In the genomic region with DNA sequence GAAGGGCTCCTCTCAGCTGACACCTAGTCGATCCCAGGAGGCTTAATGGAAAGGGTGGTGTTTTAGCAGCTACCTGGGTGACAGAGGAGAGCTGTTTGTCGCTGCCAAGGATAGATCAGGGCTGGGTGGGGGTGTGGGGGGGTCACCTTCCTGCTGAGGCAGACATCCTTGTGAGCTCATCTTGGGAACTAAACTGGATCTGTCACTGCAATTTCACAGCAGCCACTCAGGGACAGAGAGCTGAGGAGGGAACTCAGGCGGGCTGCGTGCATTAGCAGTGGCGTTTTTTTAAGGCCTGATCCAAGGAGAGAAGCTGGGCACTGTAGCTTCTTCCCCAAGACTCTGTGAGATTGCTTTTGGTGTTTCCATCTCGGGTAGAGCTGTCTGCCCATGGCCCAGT, we compare ENCODE assay signal across 16 mouse cellular contexts.
"Had no signal": no experiment of that assay in that cellular context is flagged by ENCODE, and none has a peak within 500 bp of the region (broad histone marks: within the 10 kb centered on the region; RNA-seq: fewer than 3 reads in every experiment).

No protein-coding gene starts in this region.

- H3K9me3 ChIP-seq: intestine, embryonic 15.5 days; kidney, embryonic 15.5 days; liver, embryonic 13.5 days; stomach, embryonic 15.5 days had no signal

- H3K36me3 ChIP-seq: intestine, embryonic 15.5 days; kidney, embryonic 15.5 days; liver, embryonic 13.5 days; stomach, embryonic 15.5 days had no signal

- H3K4me3 ChIP-seq: intestine, embryonic 15.5 days; kidney, embryonic 15.5 days; left cerebral cortex, adult 2 months; liver, embryonic 13.5 days; stomach, embryonic 15.5 days had no signal

- H3K27me3 ChIP-seq: intestine, embryonic 15.5 days; kidney, embryonic 15.5 days; liver, embryonic 13.5 days; stomach, embryonic 15.5 days had no signal

- H3K4me2 ChIP-seq: intestine, embryonic 15.5 days; kidney, embryonic 15.5 days; liver, embryonic 13.5 days; stomach, embryonic 15.5 days had no signal

- ATAC-seq: intestine, embryonic 15.5 days had no signal

- H3K9ac ChIP-seq: intestine, embryonic 15.5 days; kidney, embryonic 15.5 days; liver, embryonic 13.5 days; stomach, embryonic 15.5 days had no signal

- H3K4me1 ChIP-seq: intestine, embryonic 15.5 days; liver, embryonic 13.5 days; stomach, embryonic 15.5 days had no signal

- DNase-seq: kidney, adult 11 months; kidney, adult 8-10 months; kidney, postnatal 10 days; kidney, postnatal 36 days; layer of hippocampus, postnatal 36 days; liver, embryonic 13.5 days; lung, adult 2 months; lung, postnatal 14 days; right cerebral cortex, postnatal 25 days; spleen, adult 18-20 months; thymus, postnatal 36 days had no signal

- H3K27ac ChIP-seq: intestine, embryonic 15.5 days; kidney, embryonic 15.5 days; left cerebral cortex, adult 2 months; liver, embryonic 13.5 days; macrophage; stomach, embryonic 15.5 days had no signal
